Mouse (Mus musculus) spleen, embryonic (tissue): ENCODE data around the gene 1700025G04Rik.

Experiments
- CTCF ChIA-PET: fragments of 350-600 bp; sonication (Branson Sonifier 250); formaldehyde crosslinking; loops from one replicate; lab custom pipeline; 2022; lab: Charles Lee

1700025G04Rik gene

DNA sequence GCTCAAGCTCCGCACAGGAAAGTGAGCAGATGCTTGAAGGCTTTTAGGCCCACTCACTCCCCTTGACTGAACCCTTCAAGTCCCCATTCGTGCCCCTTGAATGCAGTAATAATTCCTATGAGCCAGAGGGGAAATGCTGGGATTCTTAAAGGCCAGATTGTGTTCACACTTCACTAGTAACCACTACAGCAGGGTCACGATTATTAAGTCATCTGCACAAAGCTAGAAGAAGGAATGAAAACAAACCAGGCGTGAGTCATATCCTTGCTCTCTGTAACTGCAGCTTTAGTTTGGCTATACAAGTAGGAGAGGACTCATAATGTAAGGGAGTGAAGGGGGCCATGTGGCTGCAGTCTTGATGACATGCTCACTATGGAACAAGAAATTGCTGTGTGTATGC, 182.9 kb downstream of the 1700025G04Rik start:
- CTCF ChIA-PET = no interaction called here

DNA sequence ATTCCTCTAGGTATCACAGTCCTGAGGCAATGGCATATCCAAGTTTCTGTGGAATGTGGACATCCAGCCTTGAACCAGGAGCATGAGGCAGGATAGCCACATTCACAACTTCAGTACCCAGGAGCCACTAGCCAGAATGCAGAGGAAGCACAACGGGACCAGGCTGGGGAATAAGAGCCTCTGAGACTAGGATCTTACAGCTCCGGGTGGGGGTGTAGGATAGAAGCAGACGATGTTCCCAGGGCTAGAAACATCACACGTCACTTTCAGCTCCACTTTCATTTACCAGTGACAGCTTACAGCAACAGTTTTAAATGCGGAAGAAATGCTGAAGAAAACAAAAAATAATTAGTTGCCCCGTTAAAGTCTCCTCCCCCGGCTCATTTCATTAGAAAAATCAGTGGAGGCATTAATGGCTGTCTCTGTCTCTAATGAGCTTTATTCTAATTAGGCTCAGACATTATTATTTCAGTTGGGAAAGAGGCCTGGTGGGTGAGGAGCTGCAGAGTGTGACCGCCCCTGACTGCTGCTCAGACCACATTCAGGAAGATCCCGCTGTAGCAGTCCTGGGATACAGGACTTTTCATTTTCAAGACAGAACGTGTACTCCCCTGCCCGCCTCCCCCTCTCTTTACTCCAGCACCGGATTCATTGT, 189.1 kb downstream of the 1700025G04Rik start:
- CTCF ChIA-PET = interaction anchor here (0.5 kb wide), 1 partner anchor 241 kb away, joined by 3 read pairs; no protein-coding TSS in a partner anchor

DNA sequence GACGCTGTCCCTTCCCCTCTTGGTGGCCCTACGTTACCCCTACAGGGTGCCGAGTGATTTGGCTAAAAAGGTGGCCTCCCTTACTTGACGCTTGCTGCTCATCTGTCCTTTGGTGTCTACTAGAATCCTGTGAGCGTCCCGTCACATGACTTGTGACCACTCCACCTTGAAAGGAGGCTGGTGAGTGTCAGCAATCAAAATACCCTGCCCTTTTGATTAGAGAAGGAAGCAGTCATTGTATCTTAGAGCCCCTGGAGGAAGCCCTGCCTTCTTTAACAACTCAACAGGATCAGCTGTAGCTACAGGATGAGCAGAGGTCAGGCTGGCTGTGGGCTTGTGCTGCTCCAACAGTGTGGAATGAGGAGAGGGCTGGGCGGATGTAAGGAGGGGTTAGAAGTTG, 190.0 kb downstream of the 1700025G04Rik start:
- CTCF ChIA-PET = no interaction called here

DNA sequence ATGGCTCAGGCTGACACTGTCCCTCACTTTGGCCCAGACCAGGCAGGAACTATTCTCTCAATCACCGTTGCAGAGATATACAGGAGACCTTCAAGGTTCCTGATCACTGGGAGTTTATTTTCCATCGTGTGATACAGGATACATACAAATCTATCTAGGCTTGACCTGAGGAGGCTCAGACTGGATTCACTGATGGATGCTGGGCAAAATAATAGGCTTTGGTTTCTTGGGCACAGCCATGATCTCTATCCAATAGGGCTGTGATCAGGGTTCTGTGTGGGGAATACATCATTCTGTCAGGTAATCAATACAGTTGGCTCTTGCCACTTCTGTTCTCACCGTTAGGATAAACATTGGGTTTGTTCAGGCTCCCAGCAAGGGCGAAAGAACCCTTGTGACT, 194.5 kb downstream of the 1700025G04Rik start:
- CTCF ChIA-PET = no interaction called here

DNA sequence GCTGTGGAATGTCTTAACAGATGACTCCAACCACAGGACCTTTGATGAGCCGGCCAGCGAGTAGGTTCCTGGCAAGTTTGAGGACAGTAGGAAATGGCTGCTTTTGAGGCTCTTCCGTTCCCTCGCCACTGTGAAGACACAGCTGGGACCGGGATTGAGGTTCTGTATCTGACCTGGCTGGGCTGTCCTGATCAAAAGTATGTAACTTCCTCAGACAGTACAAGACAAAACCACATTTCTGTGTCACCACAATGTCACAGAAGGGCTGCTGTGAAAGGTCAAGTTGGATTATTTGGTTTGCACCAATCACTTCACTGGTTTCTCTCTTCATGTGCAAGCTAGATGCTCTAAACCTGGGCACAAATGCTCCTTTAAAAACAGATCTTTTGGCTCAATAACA, 195.9 kb downstream of the 1700025G04Rik start:
- CTCF ChIA-PET = no interaction called here

DNA sequence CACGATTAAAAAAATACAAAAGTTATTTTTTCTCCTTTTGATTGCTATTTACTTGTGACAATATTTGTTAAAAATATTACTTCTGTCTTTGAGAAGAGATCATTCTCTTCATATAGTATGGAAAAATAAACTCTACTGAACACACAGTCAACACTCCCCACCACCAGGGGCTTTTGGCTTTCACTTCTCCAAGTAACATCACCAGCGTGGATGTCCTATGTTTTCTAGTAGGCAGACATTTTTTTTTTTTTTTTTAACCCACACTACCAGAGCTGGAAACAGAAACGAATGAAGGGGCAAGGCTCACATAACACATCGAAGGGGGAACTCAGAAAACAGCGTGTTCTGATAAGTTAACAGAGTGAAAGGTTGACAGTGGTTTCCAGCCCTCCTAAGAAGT, 197.9 kb downstream of the 1700025G04Rik start:
- CTCF ChIA-PET = no interaction called here

DNA sequence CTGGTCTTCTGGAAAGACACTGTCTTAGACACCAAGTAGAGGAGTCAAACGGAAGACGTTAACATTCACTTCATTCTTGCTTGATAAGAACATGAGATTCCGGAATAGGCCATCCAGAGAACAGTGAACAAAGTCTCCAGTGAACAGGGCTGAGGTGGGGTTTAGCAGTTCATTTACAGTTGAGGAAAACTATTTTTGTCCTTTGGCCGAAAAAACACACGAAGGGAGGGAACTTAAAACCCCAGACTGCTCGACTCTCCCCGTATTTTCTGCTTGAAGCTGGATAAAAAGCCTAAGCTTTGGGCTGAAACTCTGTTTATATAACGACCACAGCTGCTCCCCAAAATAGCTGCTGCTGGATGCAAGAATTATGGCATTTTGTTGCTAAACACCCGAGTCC, 198.7 kb downstream of the 1700025G04Rik start:
- CTCF ChIA-PET = no interaction called here

DNA sequence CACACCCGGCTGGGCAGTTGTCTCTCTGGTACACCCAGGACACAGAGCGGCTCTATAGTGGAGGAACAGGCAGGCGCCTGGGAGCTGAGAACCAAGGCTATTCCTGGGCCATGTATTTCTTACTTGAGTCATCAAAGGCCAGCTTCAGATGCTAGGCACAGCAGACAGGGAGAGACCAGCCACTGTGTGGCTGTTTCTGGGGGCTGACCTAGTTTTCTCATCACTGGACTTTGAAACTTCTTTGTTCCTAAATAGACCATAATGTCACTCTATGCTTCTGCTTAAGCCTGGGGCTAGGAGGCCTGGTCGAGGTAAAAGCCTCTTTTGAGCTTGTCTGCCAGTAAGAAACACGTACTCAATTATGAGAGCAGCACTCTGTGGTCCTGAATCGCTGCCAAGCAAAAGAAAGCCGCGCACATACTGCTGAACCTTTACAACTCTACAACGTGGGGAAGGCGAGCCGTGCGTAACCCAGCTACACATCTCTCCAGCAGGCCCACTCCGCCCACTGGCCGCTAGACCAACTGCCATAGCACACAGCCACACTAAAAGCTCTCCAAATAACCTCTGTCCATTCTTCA, 199.8 kb downstream of the 1700025G04Rik start:
- CTCF ChIA-PET = no interaction called here

DNA sequence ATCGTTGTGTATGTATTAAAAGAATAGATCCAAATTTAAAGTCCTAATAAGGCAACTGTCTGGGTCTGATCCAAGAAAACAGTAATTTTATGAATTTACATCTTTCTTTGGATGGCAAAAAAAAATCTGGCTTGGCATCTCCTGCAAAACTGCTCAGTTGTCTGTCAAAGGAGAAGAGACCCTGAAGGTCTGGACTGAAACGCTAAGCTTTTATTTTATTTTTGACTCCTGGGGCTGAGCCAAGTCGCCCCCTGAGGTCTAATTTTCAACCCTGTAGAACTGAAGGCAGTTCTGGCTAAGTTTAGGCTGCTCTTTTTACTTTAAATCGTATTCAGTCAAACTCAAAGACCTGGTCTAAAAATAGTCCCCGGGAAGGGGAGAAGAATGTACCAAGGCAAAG, 202.3 kb downstream of the 1700025G04Rik start:
- CTCF ChIA-PET = no interaction called here

DNA sequence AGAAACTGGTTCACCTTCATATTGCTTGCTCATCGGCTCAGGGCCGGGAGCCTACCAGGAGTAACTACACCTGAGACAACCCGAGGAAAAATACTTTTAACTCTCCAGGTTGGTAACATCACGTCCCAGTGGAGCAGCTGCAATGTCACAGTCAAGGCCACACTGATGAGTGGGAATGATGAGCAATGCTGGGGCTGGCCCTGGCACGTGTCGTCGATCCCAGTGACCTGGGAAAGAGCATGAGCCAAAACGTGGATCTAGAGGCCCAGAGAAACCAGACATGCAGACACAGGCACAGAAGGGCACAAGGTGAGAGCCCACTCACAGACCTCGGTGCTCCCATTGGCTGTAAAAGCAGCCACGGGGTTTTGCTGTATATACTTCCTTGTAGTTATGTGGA, 202.8 kb downstream of the 1700025G04Rik start:
- CTCF ChIA-PET = no interaction called here

DNA sequence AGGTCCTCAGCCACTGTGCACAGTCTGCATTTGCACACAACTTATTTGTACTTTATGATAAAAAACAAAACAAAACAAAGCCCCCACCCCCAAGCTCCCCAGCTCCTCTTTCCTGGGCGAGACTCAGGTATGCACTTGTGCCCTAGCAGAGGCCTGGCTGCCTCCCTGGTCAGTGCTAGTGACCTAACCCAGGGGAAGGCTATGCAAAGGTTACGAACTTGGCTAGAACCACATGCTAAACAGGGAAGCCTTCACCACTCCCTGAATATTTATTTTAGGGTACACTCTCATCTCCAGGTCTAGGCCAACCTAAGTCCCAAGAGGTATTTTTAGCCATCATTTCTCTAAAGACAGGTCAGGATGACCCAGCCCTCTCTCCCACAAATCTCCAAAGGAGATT, 203.8 kb downstream of the 1700025G04Rik start:
- CTCF ChIA-PET = no interaction called here

DNA sequence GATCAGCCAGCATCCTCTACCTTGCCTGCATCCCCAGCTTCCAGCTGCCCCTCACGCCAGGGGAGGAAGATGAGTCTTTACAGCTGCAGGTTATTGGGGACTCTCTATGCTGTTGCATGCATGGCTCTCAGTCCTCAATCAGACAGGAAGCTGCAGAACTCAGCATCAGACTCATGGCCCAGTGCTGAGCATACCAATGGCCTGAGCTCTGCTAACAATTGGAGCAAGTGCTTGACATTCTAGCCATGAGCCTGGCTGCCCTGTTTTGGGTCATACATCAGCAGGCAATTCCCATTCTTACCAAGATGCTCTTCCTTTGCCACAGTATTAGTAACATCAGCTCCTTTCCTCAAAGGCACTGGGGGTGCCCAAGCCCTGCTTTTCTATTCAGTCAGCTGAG, 208.7 kb downstream of the 1700025G04Rik start:
- CTCF ChIA-PET = no interaction called here

DNA sequence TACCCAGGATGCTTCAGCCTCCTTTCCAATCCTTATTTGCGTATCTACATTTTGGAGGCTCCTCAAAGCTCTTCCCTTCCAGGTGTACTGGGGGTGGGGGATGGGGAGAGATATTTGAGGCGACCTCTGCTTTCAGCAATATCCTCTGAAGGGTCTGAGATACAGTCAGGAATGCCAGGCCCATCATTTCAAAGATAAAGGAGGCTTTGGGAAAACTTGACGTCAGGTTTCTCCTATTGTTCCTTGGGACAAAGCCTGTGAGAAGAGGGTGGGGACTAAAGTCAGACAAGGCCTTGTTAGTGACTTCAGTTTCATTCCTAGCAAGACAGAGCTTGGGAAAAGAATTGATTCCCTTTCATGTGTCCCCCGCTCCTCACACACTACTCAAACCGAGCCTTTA, 209.2 kb downstream of the 1700025G04Rik start:
- CTCF ChIA-PET = interaction anchor here (0.6 kb wide), 1 partner anchor 208 kb away, joined by 3 read pairs; no protein-coding TSS in a partner anchor

DNA sequence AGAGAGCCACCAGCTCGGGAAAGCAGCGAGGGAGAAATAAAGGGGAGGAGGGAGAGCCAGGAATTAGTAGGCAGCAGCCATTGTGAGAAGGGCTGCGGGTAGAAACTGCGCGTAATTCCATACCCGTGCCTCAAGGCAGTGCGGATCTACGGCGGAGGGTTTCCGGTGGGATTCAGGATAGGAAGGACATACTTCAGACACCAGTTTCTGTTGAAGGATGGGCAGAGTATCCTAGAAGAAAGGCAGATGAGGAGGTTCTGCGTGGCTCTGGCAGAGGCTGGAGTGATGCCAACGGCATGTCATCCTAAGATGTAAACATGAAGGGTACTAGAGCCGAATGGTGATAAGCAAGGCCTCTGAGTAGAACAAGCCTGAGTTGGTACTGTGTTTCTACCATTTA, 210.0 kb downstream of the 1700025G04Rik start:
- CTCF ChIA-PET = interaction anchor here (0.6 kb wide), 1 partner anchor 207 kb away, joined by 3 read pairs; no protein-coding TSS in a partner anchor

DNA sequence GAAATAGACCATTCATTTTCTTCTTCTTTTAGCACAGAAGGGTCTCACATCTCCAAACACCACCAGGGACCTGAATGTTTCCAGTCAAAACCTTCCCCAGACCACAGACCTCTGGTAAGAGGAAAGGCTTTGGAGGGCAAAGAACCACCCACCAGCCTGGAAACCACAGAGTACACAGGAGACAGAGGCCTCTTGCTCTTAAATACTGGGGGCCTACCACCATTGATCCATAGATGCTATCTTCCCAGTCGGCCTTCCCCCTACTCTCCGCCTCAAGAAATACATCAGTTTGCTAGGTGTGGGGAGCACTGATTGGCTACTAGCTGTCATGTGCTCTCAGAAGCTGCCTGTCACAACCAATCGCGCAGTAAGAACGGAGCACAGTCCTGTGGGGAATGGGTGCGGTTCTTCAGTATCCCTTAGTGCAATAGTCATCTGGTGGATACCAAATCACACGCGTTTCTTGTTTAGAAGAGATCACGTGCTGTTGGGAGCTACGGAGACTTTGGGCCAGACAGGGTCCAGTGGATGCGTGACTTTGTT, 210.5 kb downstream of the 1700025G04Rik start:
- CTCF ChIA-PET = no interaction called here

DNA sequence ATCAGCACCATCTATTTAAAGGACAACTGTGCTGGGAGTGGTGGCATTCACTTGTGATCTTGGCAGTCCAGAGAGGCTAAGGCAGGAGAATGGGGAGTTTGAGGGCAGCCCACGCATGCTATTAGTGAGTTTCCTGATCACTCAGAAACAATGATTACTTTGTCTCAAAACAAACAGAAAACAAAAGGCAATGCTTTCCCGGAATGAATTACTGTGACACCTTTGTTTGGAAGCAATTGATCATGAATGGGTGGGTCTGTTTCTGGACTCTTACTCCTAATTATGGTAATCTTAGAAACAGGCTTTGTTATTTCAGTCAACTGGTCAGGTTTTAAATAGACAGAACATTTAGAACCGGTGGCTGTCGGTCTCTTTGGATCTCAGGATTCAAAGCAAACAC, 211.5 kb downstream of the 1700025G04Rik start:
- CTCF ChIA-PET = no interaction called here

DNA sequence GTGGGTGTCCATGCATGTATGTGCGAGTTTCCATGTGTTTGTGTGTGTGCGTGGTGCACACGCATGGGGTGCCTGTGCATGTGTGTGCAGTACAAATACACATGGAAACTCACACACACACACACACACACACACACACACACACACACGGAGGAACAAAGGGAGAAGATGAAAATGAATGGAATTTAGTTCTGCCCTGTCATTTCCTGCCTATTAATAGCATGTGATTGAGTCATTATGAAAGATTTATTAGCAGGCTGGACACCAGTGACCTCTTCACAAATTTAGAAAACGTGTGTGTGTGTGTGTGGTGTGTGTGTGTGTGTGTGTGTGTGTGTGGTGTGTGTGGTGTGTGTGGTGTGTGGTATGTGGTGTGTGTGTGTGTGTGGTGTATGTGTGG, 217.0 kb downstream of the 1700025G04Rik start:
- CTCF ChIA-PET = no interaction called here

DNA sequence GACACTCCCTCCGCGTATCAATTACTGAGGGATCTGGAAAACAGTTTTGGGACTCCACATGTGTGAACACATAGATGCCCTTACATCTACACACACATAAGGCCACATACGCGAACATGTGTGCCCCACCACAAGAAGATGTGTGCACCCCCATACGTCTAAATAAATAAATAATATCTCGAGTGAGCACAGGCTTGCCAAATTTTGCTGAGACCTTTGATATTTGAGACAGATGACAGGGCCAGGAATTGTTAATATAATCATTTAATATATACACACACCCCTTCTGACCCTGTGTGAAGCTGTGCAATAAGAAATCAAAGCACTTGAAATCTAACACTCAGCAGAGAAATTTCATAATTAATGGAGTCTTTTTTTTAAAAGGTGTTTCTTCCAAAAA, 225.6 kb downstream of the 1700025G04Rik start:
- CTCF ChIA-PET = no interaction called here

DNA sequence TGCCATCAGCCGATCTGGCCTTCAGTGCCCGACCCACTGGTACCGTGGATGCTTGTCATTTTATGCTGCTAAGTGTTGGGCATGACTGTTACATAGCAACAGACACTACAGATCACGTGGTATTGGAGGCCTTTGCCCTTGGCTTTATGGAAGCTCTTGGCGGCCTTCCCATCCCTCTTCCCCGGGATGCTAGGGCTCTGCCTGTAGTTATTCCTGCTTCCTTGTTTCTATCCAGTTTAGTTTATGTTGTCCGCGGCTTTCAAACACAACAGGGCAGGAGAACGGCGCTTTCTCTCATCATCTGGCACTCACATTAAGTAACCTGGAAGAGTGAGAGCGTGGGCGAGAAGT, 226.2 kb downstream of the 1700025G04Rik start:
- CTCF ChIA-PET = no interaction called here

DNA sequence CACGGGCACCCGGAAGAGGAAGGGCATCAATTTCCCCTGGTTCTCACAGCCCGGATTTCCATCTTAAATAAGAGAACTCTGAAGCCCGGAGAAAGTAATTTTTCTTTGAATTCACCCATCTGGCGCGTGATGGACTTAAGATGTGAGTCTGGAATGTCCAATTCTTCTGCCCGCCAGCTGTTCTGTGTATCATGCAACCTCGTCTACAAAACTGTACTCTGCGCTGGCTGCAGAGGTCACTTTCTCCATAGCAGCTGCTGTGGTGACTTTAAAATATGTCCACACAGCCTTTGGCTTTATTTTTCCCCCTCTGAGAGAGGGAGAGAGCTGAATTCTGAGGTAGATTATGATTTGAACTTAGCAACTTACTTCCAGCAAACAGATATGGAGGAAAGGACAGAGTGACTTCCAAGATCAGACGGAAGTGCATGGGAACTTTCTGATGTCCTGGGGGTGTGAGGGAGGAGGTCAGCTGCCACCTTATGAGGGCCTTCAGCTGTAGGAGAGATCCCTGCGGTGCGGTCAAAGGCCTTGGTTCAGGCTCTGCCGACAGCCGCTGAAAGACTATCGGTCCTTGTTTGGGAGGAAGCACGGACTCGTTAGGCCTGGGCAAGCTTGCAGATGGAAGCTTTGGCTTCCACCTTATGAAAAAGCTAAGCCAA, 226.7 kb downstream of the 1700025G04Rik start:
- CTCF ChIA-PET = no interaction called here

DNA sequence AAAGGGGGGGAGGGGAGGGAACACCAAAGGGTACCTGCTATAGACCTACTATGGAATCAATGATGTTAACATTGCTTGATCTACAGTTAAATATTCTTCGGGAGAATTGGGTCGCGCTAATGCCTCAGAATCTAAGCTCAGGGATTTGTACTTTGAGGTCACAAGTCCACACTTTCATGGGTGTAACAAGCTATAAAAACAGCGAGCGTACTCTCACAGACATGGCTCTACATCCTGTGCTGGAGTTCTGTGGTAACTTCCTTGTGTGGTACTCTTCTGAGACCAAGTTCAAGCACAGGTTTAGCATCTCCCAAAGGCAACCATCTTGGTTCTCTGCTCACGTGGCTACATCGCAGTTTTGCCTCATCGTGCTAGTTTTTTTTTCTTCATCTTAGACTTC, 227.8 kb downstream of the 1700025G04Rik start:
- CTCF ChIA-PET = no interaction called here

DNA sequence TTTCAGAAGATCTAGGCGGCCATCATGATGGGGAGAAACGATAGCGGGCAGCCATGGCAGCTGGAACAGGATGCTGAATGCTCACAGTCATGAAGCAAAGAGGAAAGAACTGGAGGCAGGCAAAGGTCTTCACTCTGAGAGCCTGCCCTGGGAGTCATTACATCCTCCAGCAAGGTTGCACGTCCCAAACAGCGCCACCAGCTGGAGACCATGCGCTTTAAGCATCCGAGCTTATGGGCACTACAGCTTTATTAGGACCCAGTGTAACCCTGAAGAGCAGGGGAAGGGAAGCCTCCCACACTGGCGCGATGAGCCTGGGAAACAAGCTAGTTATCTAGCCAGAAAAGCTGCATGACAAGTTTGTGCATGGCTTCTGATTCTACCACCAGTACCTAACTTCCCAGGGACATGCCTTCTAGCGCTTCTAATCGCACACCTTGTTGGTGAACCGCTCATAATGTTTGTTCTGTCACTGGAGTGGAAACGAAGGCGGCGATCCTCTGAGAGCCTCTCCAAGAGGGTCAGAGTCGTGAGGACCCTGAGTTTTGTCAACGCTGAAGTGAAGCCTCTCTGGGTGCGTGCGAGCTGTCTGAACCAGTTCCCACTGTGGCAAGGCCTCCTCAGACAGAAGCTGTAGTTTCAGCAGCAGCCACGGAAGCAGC, 228.5 kb downstream of the 1700025G04Rik start:
- CTCF ChIA-PET = no interaction called here
